Mouse (Mus musculus) left cerebral cortex, postnatal 25 days (tissue): ENCODE measurements around the gene Fmnl3. TPM values are rescaled to one million over a fixed set of nuclear protein-coding genes. Genes with fewer than 3 reads are reported as not detected.

Source experiments
- DNase-seq, 2 experiments: peaks; one replicate each; pipeline ENCODE4 v3.0.0; 2022; ENCODE audit warnings: low spot score in 2 of 2, mixed read lengths in 1 of 2
- intact Hi-C: fragments of 180-260 bp; cut with DNase I; formaldehyde crosslinking; loops from one replicate; pipeline ENCODE4 v1.15.1; 2025
- total RNA-seq, 2 experiments: library from RNA; stranded (reverse); gene quantifications; 2 replicates each; pipeline ENCODE4 v1.2.3; 2021

Gene Fmnl3
- total RNA-seq, 2 experiments from 2014 or later: 9.5 to 10.7 TPM

GRCm38 (mm10) chr15:99283456-99283855, 86.8 kb downstream of the Fmnl3 start:
- intact Hi-C loops: no loop called here
- no peak for DNase-seq

- intact Hi-C loops: no loop called here
- DNase-seq: no peak
Measured at GRCm38 (mm10) chr15:99278271-99278670, 92.0 kb downstream of the Fmnl3 start.

GRCm38 (mm10) chr15:99276095-99276494, 94.2 kb downstream of the Fmnl3 start:
- intact Hi-C loops: no loop called here
- no peak for DNase-seq

Other genes with a start within 250 kb of the Fmnl3 start
- gene Spats2, start 244.6 kb downstream of the Fmnl3 start, total RNA-seq: 10 to 100 TPM; 36.2 to 37.0 TPM
- gene Kcnh3, start 145.6 kb downstream of the Fmnl3 start, total RNA-seq: 100 to 1,000 TPM; 171 to 172 TPM
- 10 to 100 TPM; 80.1 to 81.0 TPM for gene Mcrs1, start 118.5 kb downstream of the Fmnl3 start, total RNA-seq
- 10 to 100 TPM; 87.0 to 95.3 TPM for gene Prpf40b, start 75.4 kb downstream of the Fmnl3 start, total RNA-seq
- gene Fam186b, start 74.6 kb downstream of the Fmnl3 start, total RNA-seq: 1 to 10 TPM; 1.6 to 1.9 TPM
- gene Tmbim6, start 22.4 kb upstream of the Fmnl3 start, total RNA-seq: 100 to 1,000 TPM; 331 to 338 TPM
- gene Nckap5l, start 87.3 kb upstream of the Fmnl3 start, total RNA-seq: 10 to 100 TPM; 16.8 to 22.3 TPM
- gene Bcdin3d, start 104.2 kb upstream of the Fmnl3 start, total RNA-seq: 1 to 10 TPM; 4.6 to 4.9 TPM
- gene Faim2, start 157.7 kb upstream of the Fmnl3 start, total RNA-seq: 100 to 1,000 TPM; 318 to 355 TPM
- not detected for gene Aqp2, start 208.6 kb upstream of the Fmnl3 start, total RNA-seq
- under 1 TPM; 0.50 to 0.76 TPM for gene Aqp5, start 220.3 kb upstream of the Fmnl3 start, total RNA-seq
- under 1 TPM; 0.48 to 0.62 TPM for gene Aqp6, start 230.9 kb upstream of the Fmnl3 start, total RNA-seq